Mouse (Mus musculus): ENCODE results near the gene Tnfrsf18. TPM values are rescaled to one million over a fixed set of nuclear protein-coding genes. Genes with fewer than 3 reads are reported as not detected.

Gene Tnfrsf18
- polyA plus RNA-seq, 1 experiment from 2014 or later: 2.3 TPM

- H3K27me3 ChIP-seq (replicated peaks): peaks cover 5% of the 10 kb centered on the region; the same call in 1 of the 2 replicates
- no peaks in the 10 kb centered on the region for H3K36me3 ChIP-seq
- no peak overlapping the region for H3K9ac ChIP-seq
- H3K4me3 ChIP-seq (replicated peaks): no peak overlapping the region
- H3K9me3 ChIP-seq: no peaks in the 10 kb centered on the region
- no peak overlapping the region for H3K27ac ChIP-seq
- peaks cover 22% of the 10 kb centered on the region for H3K4me1 ChIP-seq
- H3K4me2 ChIP-seq: no peak overlapping the region
- WGBS: 76% methylated on average over 4 of the region's 4 CpGs
- no peak for ATAC-seq (ENCODE audit: insufficient read depth, low FRiP score, low read depth)
Observed at GRCm38 (mm10) chr4:156034301-156034700, 8.3 kb downstream of the Tnfrsf18 start.

GRCm38 (mm10) chr4:156034901-156035300, 8.9 kb downstream of the Tnfrsf18 start:
- Histone ChIP-seq H3K4me3 (replicated peaks) (no peak overlapping the region), H3K36me3 (no peaks in the 10 kb centered on the region), H3K9me3 (no peaks in the 10 kb centered on the region), H3K4me2 (peak overlapping the region; percentile 26; the same call in 1 of the 2 replicates), H3K27me3 (replicated peaks) (peaks cover 5% of the 10 kb centered on the region; the same call in 1 of the 2 replicates), H3K9ac (no peak overlapping the region), H3K4me1 (peaks cover 22% of the 10 kb centered on the region), H3K27ac (no peak overlapping the region)
- ATAC-seq (ENCODE audit: insufficient read depth, low FRiP score, low read depth): no peak
- WGBS: 19% methylated on average over 25 of the region's 25 CpGs

GRCm38 (mm10) chr4:156044754-156045153, 18.8 kb downstream of the Tnfrsf18 start:
- H3K9me3 ChIP-seq: no peaks in the 10 kb centered on the region
- no peak overlapping the region for H3K4me3 ChIP-seq (replicated peaks)
- no peaks in the 10 kb centered on the region for H3K27me3 ChIP-seq (replicated peaks)
- ATAC-seq (ENCODE audit: insufficient read depth, low FRiP score, low read depth): no peak
- no peak overlapping the region for H3K4me2 ChIP-seq
- no peaks in the 10 kb centered on the region for H3K4me1 ChIP-seq
- 57% methylated on average over 5 of the region's 5 CpGs for WGBS
- no peak overlapping the region for H3K9ac ChIP-seq
- H3K27ac ChIP-seq: no peak overlapping the region
- H3K36me3 ChIP-seq: no peaks in the 10 kb centered on the region

- H3K36me3 ChIP-seq: no peaks in the 10 kb centered on the region
- H3K9me3 ChIP-seq: no peaks in the 10 kb centered on the region
- ATAC-seq (ENCODE audit: insufficient read depth, low FRiP score, low read depth): no peak
- H3K4me1 ChIP-seq: 0 out of 2 replicates have a peak, but pooled peaks cover under 1% of the 10 kb centered on the region
- H3K27me3 ChIP-seq (replicated peaks): no peaks in the 10 kb centered on the region
- no peak overlapping the region for H3K4me2 ChIP-seq
- 60% methylated on average over 3 of the region's 3 CpGs for WGBS
- H3K9ac ChIP-seq: no peak overlapping the region
- H3K4me3 ChIP-seq (replicated peaks): no peak overlapping the region
- no peak overlapping the region for H3K27ac ChIP-seq
Observed at GRCm38 (mm10) chr4:156049779-156050178, 23.8 kb downstream of the Tnfrsf18 start.

GRCm38 (mm10) chr4:156050391-156050980, 24.5 kb downstream of the Tnfrsf18 start:
- Histone ChIP-seq H3K27ac (no peak overlapping the region), H3K4me3 (replicated peaks) (no peak overlapping the region), H3K27me3 (replicated peaks) (no peaks in the 10 kb centered on the region), H3K36me3 (no peaks in the 10 kb centered on the region), H3K4me1 (0 out of 2 replicates have a peak, but pooled peaks cover 7% of the 10 kb centered on the region), H3K9me3 (no peaks in the 10 kb centered on the region), H3K9ac (no peak overlapping the region), H3K4me2 (no peak overlapping the region)
- 50% methylated on average over 6 of the region's 6 CpGs for WGBS
- ATAC-seq (ENCODE audit: insufficient read depth, low FRiP score, low read depth): peak; percentile 29; the same call in 1 of the 2 replicates

GRCm38 (mm10) chr4:156053113-156053512, 27.1 kb downstream of the Tnfrsf18 start:
- Histone ChIP-seq H3K4me2 (no peak overlapping the region), H3K9me3 (no peaks in the 10 kb centered on the region), H3K4me3 (replicated peaks) (no peak overlapping the region), H3K36me3 (no peaks in the 10 kb centered on the region), H3K27me3 (replicated peaks) (no peaks in the 10 kb centered on the region), H3K27ac (no peak overlapping the region), H3K4me1 (0 out of 2 replicates have a peak, but pooled peaks cover 7% of the 10 kb centered on the region), H3K9ac (no peak overlapping the region)
- ATAC-seq (ENCODE audit: insufficient read depth, low FRiP score, low read depth): no peak
- 71% methylated on average over 4 of the region's 4 CpGs for WGBS

GRCm38 (mm10) chr4:156054130-156054529, 28.2 kb downstream of the Tnfrsf18 start:
- Histone ChIP-seq H3K9me3 (no peaks in the 10 kb centered on the region), H3K4me1 (0 out of 2 replicates have a peak, but pooled peaks cover 7% of the 10 kb centered on the region), H3K9ac (no peak overlapping the region), H3K4me2 (no peak overlapping the region), H3K4me3 (replicated peaks) (no peak overlapping the region), H3K27me3 (replicated peaks) (no peaks in the 10 kb centered on the region), H3K27ac (0 out of 2 replicates have a peak overlapping the region, but pooled peaks have one; percentile 6), H3K36me3 (no peaks in the 10 kb centered on the region)
- WGBS: 61% methylated on average over 4 of the region's 4 CpGs
- ATAC-seq (ENCODE audit: insufficient read depth, low FRiP score, low read depth): no peak

GRCm38 (mm10) chr4:156054606-156055005, 28.6 kb downstream of the Tnfrsf18 start:
- Histone ChIP-seq H3K4me2 (peak overlapping the region; percentile 49; the same call in 1 of the 2 replicates), H3K4me3 (replicated peaks) (no peak overlapping the region), H3K4me1 (0 out of 2 replicates have a peak, but pooled peaks cover 7% of the 10 kb centered on the region), H3K36me3 (no peaks in the 10 kb centered on the region), H3K9ac (no peak overlapping the region), H3K9me3 (no peaks in the 10 kb centered on the region), H3K27ac (no peak overlapping the region), H3K27me3 (replicated peaks) (no peaks in the 10 kb centered on the region)
- no peak for ATAC-seq (ENCODE audit: insufficient read depth, low FRiP score, low read depth)
- 90% methylated on average over 6 of the region's 6 CpGs for WGBS

- Histone ChIP-seq H3K9me3 (no peaks in the 10 kb centered on the region), H3K36me3 (no peaks in the 10 kb centered on the region), H3K4me2 (peak overlapping the region; percentile 49), H3K4me1 (0 out of 2 replicates have a peak, but pooled peaks cover 7% of the 10 kb centered on the region), H3K9ac (no peak overlapping the region), H3K4me3 (replicated peaks) (no peak overlapping the region), H3K27me3 (replicated peaks) (no peaks in the 10 kb centered on the region), H3K27ac (no peak overlapping the region)
- 76% methylated on average over 5 of the region's 5 CpGs for WGBS
- ATAC-seq (ENCODE audit: insufficient read depth, low FRiP score, low read depth): no peak
Observed at GRCm38 (mm10) chr4:156055173-156055572, 29.2 kb downstream of the Tnfrsf18 start.

- 0 out of 2 replicates have a peak, but pooled peaks cover 7% of the 10 kb centered on the region for H3K4me1 ChIP-seq
- WGBS: 46% methylated on average over 10 of the region's 10 CpGs
- H3K4me3 ChIP-seq (replicated peaks): peak overlapping the region; percentile 42
- H3K27me3 ChIP-seq (replicated peaks): no peaks in the 10 kb centered on the region
- no peak for ATAC-seq (ENCODE audit: insufficient read depth, low FRiP score, low read depth)
- H3K9me3 ChIP-seq: no peaks in the 10 kb centered on the region
- H3K36me3 ChIP-seq: no peaks in the 10 kb centered on the region
- H3K27ac ChIP-seq: peak overlapping the region; percentile 96; the same call in 1 of the 2 replicates
- peak overlapping the region; percentile 49 for H3K4me2 ChIP-seq
- H3K9ac ChIP-seq: no peak overlapping the region
Observed at GRCm38 (mm10) chr4:156057702-156058101, 31.7 kb downstream of the Tnfrsf18 start.

- WGBS: 57% methylated on average over 9 of the region's 9 CpGs
- H3K4me2 ChIP-seq: peak overlapping the region; percentile 44
- peak overlapping the region; percentile 96 for H3K27ac ChIP-seq
- H3K27me3 ChIP-seq (replicated peaks): no peaks in the 10 kb centered on the region
- ATAC-seq (ENCODE audit: insufficient read depth, low FRiP score, low read depth): no peak
- H3K36me3 ChIP-seq: no peaks in the 10 kb centered on the region
- H3K9me3 ChIP-seq: no peaks in the 10 kb centered on the region
- H3K4me3 ChIP-seq (replicated peaks): peak overlapping the region; percentile 42
- H3K9ac ChIP-seq: peak overlapping the region; percentile 33
- peaks cover 10% of the 10 kb centered on the region; the same call in 1 of the 2 replicates for H3K4me1 ChIP-seq
Observed at GRCm38 (mm10) chr4:156058826-156059225, 32.9 kb downstream of the Tnfrsf18 start.

- H3K4me1 ChIP-seq: peaks cover 14% of the 10 kb centered on the region
- no peaks in the 10 kb centered on the region for H3K36me3 ChIP-seq
- no peaks in the 10 kb centered on the region for H3K9me3 ChIP-seq
- H3K27ac ChIP-seq: peak within 1 kb of the TSS; percentile 96
- H3K4me3 ChIP-seq (replicated peaks): peak within 1 kb of the TSS; percentile 42
- H3K9ac ChIP-seq: peak within 1 kb of the TSS; percentile 33
- WGBS: 26% methylated on average over 5 of the region's 5 CpGs
- no peaks in the 10 kb centered on the region for H3K27me3 ChIP-seq (replicated peaks)
- peak; percentile 76 for ATAC-seq (ENCODE audit: insufficient read depth, low FRiP score, low read depth)
- H3K4me2 ChIP-seq: peak within 1 kb of the TSS; percentile 44
Observed at GRCm38 (mm10) chr4:156059261-156059660, 33.3 kb downstream of the Tnfrsf18 start, which contains the start of gene Ttll10. Ttll10 (minus strand) TSS chr4:156059414.
